Mouse (Mus musculus) layer of hippocampus, adult 2 months (tissue): ENCODE data around the gene Rhot2. TPM values are rescaled to one million over a fixed set of nuclear protein-coding genes. Genes with fewer than 3 reads are reported as not detected.

Source experiments
- DNase-seq, 2 experiments: peaks; one replicate each; pipeline ENCODE4 v3.0.0; 2022; ENCODE audit warnings: low spot score in 2 of 2
- H3K27ac ChIP-seq: fragments of 200-600 bp; 2 replicates; pipeline ENCODE4 v1.8.1; 2022
- H3K4me3 ChIP-seq: fragments of 200-600 bp; 2 replicates; pipeline ENCODE4 v1.8.1; 2022; ENCODE audit warnings: mild to moderate bottlenecking
- CTCF ChIP-seq: fragments of 200-600 bp; conservative IDR thresholded peaks from 2 replicates; pipeline ENCODE4 v1.8.1; 2022; ENCODE audit warnings: antibody characterized with exemption, mild to moderate bottlenecking, moderate library complexity
- total RNA-seq, 2 experiments: library from RNA; stranded (reverse); gene quantifications; 2 replicates each; pipeline ENCODE4 v1.2.3; 2021

Gene Rhot2
- total RNA-seq, 2 experiments from 2014 or later, result 95.9 to 107 TPM

- H3K27ac ChIP-seq, result peak overlapping the region; percentile 99
- no peak for DNase-seq
- peak overlapping the region; percentile 87 for H3K4me3 ChIP-seq
- TF ChIP-seq CTCF, result no peak
Observed at GRCm38 (mm10) chr17:25834595-25835222, 9.9 kb downstream of the Rhot2 start.

GRCm38 (mm10) chr17:25833961-25834594 is 10.6 kb downstream of the Rhot2 start:
- peak overlapping the region; percentile 99 for H3K27ac ChIP-seq
- DNase-seq, result no peak

GRCm38 (mm10) chr17:25833291-25833663 is 11.4 kb downstream of the Rhot2 start, which contains the start of gene Stub1:
Gene Stub1 (minus strand): TSS chr17:25833404.
- peak; percentile 80 to 84 for DNase-seq
- Histone ChIP-seq H3K27ac (peak within 1 kb of the TSS; percentile 99), H3K4me3 (peak within 1 kb of the TSS; percentile 87)
- no peak for TF ChIP-seq CTCF

More at GRCm38 (mm10) chr17:25833961-25834594, 10.6 kb downstream of the Rhot2 start:
- TF ChIP-seq CTCF, result no peak
- H3K4me3 ChIP-seq, result peak overlapping the region; percentile 87

- TF ChIP-seq CTCF, result no peak
- Histone ChIP-seq H3K4me3 (peak overlapping the region; percentile 87), H3K27ac (peak overlapping the region; percentile 99)
- DNase-seq, result peak; percentile 97 to 98
Observed at GRCm38 (mm10) chr17:25832436-25833290, 12.0 kb downstream of the Rhot2 start.

- Histone ChIP-seq H3K4me3 (peak overlapping the region; percentile 87), H3K27ac (peak overlapping the region; percentile 99)
- DNase-seq, result no peak
- TF ChIP-seq CTCF, result no peak
Observed at GRCm38 (mm10) chr17:25831451-25832281, 13.0 kb downstream of the Rhot2 start.

- Histone ChIP-seq H3K27ac (0 out of 2 replicates have a peak overlapping the region, but pooled peaks have one; percentile 99), H3K4me3 (peak overlapping the region; percentile 87)
- TF ChIP-seq CTCF, result no peak
- DNase-seq, result no peak
Observed at GRCm38 (mm10) chr17:25830806-25831431, 13.7 kb downstream of the Rhot2 start.

GRCm38 (mm10) chr17:25830200-25830753 is 14.4 kb downstream of the Rhot2 start:
- H3K4me3 ChIP-seq, result peak overlapping the region; percentile 82
- TF ChIP-seq CTCF, result no peak
- H3K27ac ChIP-seq, result no peak overlapping the region
- no peak for DNase-seq

- H3K4me3 ChIP-seq, result peak overlapping the region; percentile 82
- DNase-seq, result no peak
- TF ChIP-seq CTCF, result no peak
- H3K27ac ChIP-seq, result peak overlapping the region; percentile 93
Observed at GRCm38 (mm10) chr17:25829558-25830017, 15.1 kb downstream of the Rhot2 start.

GRCm38 (mm10) chr17:25828712-25829557 is 15.7 kb downstream of the Rhot2 start, which contains the start of gene Jmjd8:
Gene Jmjd8 (plus strand): TSS chr17:25828867.
- TF ChIP-seq CTCF, result peak; percentile 71
- peak within 1 kb of the TSS; percentile 82 for H3K4me3 ChIP-seq
- peak within 1 kb of the TSS; percentile 93 for H3K27ac ChIP-seq
- peak; percentile 79 to 81 for DNase-seq

- H3K27ac ChIP-seq, result peak overlapping the region; percentile 93
- TF ChIP-seq CTCF, result no peak
- no peak for DNase-seq
- peak overlapping the region; percentile 82 for H3K4me3 ChIP-seq
Observed at GRCm38 (mm10) chr17:25828223-25828594, 16.4 kb downstream of the Rhot2 start.
